Mouse (Mus musculus) forebrain, embryonic 11.5 days (tissue): ENCODE results near the gene Fgr. TPM values are rescaled to one million over a fixed set of nuclear protein-coding genes. Genes with fewer than 3 reads are reported as not detected.

Experiments
- ATAC-seq: fragments of 200-750 bp; cut with Nextera tagmentation; replicated peaks from 2 replicates; pipeline ENCODE4 v1.8.0; 2017; ENCODE audit warnings: moderate TSS enrichment; ENCODE audit not compliant: low FRiP score
- DNase-seq: peaks from one replicate; pipeline ENCODE4 v3.0.0-alpha.2; 2017; ENCODE audit warnings: low spot score
- H3K27ac ChIP-seq: fragments of 300-500 bp; sonication (generic); 2 replicates; pipeline ENCODE4 v1.5.1; 2014; ENCODE audit warnings: low read depth, low read length
- H3K27me3 ChIP-seq: fragments of 300-500 bp; sonication (generic); 2 replicates; pipeline ENCODE4 v1.6.1; 2014; ENCODE audit warnings: mild to moderate bottlenecking, low read length, mixed read lengths; ENCODE audit not compliant: control insufficient read depth, insufficient read depth
- H3K36me3 ChIP-seq: fragments of 300-500 bp; sonication (generic); 2 replicates; pipeline ENCODE4 v1.6.1; 2014; ENCODE audit warnings: mild to moderate bottlenecking, low read length, moderate library complexity, mixed read lengths; ENCODE audit not compliant: control insufficient read depth, insufficient read depth
- H3K4me1 ChIP-seq: fragments of 300-500 bp; sonication (generic); replicated peaks from 2 replicates; pipeline ENCODE4 v1.6.1; 2014; ENCODE audit warnings: low read length, mixed read lengths; ENCODE audit not compliant: control insufficient read depth, insufficient read depth
- H3K4me2 ChIP-seq: fragments of 300-500 bp; sonication (generic); 2 replicates; pipeline ENCODE4 v1.6.1; 2014; ENCODE audit warnings: low read depth, mild to moderate bottlenecking, low read length, moderate library complexity, mixed read lengths; ENCODE audit not compliant: severe bottlenecking
- H3K4me3 ChIP-seq: fragments of 300-500 bp; sonication (generic); 2 replicates; pipeline ENCODE4 v1.5.1; 2014; ENCODE audit warnings: low read depth, low read length
- H3K9ac ChIP-seq: fragments of 300-500 bp; sonication (generic); 2 replicates; pipeline ENCODE4 v1.6.1; 2014; ENCODE audit warnings: low read length
- H3K9me3 ChIP-seq: fragments of 300-500 bp; sonication (generic); 2 replicates; pipeline ENCODE4 v1.6.1; 2016; ENCODE audit warnings: low read length, mixed read lengths; ENCODE audit not compliant: control insufficient read depth
- WGBS: fragments of 180-500 bp; shearing (Covaris S2); extraction: QIAGEN DNeasy Blood & Tissue Kit; methylation state at CpG from one replicate; pipeline ENCODE4 v1.1.7; 2014; 5-methylcytosine and 5-hydroxymethylcytosine counted together
- polyA plus RNA-seq: library from polyadenylated mRNA; unstranded; fragments of >200 nt; fragmentation: Nextera tagmentation; extraction: Ambion mirVana; gene quantifications from 2 replicates; pipeline ENCODE4 v1.2.1, GENCODE M21; 2014

Fgr gene
- polyA plus RNA-seq, 1 experiment from 2014 or later: not detected

GRCm38 (mm10) chr4:133050837-133051549 lies 77.1 kb downstream of the Fgr start:
- WGBS: 95% methylated on average over 6 of the region's 6 CpGs
- DNase-seq: no peak
- H3K27ac ChIP-seq: no peak overlapping the region
- peaks cover 31% of the 10 kb centered on the region for H3K4me1 ChIP-seq
- no peaks in the 10 kb centered on the region for H3K9me3 ChIP-seq
- ATAC-seq: no peak
- H3K36me3 ChIP-seq: no peaks in the 10 kb centered on the region
- no peak overlapping the region for H3K9ac ChIP-seq
- H3K4me3 ChIP-seq: no peak overlapping the region
- no peak overlapping the region for H3K4me2 ChIP-seq
- H3K27me3 ChIP-seq: no peaks in the 10 kb centered on the region

- Histone ChIP-seq H3K9me3 (no peaks in the 10 kb centered on the region), H3K27ac (no peak overlapping the region), H3K9ac (no peak overlapping the region), H3K4me2 (no peak overlapping the region), H3K4me3 (no peak overlapping the region), H3K27me3 (no peaks in the 10 kb centered on the region), H3K4me1 (peaks cover 31% of the 10 kb centered on the region), H3K36me3 (no peaks in the 10 kb centered on the region)
- ATAC-seq (no peak), DNase-seq (no peak)
- 33% methylated on average over 14 of the region's 14 CpGs for WGBS
These were observed 77.6 kb downstream of the Fgr start for GRCm38 (mm10) chr4:133051550-133051865.

Other genes starting within 250 kb of the Fgr start
- 4.8 and 5.5 TPM in 2 replicates for gene Xkr8, start 241.5 kb upstream of the Fgr start, polyA plus RNA-seq
- 3.8 and 4.6 TPM in 2 replicates for gene Smpdl3b, start 216.8 kb upstream of the Fgr start, polyA plus RNA-seq
- 177 and 187 TPM in 2 replicates for gene Rpa2, start 205.8 kb upstream of the Fgr start, polyA plus RNA-seq
- 0.87 and 1.0 TPM in 2 replicates for gene Themis2, start 177.7 kb upstream of the Fgr start, polyA plus RNA-seq
- 69.6 and 80.4 TPM in 2 replicates for gene Ppp1r8, start 130.9 kb upstream of the Fgr start, polyA plus RNA-seq
- 82.3 and 83.8 TPM in 2 replicates for gene Stx12, start 89.6 kb upstream of the Fgr start, polyA plus RNA-seq
- gene Fam76a, start 51.5 kb upstream of the Fgr start, polyA plus RNA-seq: 28.1 and 31.4 TPM in 2 replicates
- 5.5 and 7.5 TPM in 2 replicates for gene Ahdc1, start 37.2 kb downstream of the Fgr start, polyA plus RNA-seq
- gene Wasf2, start 156.4 kb downstream of the Fgr start, polyA plus RNA-seq: 28.8 and 33.2 TPM in 2 replicates
- not detected in 2 replicates for gene Cd164l2, start 238.0 kb downstream of the Fgr start, polyA plus RNA-seq
- 0.37 TPM in 1 of 2 replicates, not detected in the other for gene Gpr3, start 238.4 kb downstream of the Fgr start, polyA plus RNA-seq